Mouse (Mus musculus) adrenal gland, postnatal 36 days (tissue): ENCODE results near the gene H1f0. TPM values are rescaled to one million over a fixed set of nuclear protein-coding genes. Genes with fewer than 3 reads are reported as not detected.

Source experiments
- DNase-seq, 2 experiments: peaks; one replicate each; pipeline ENCODE4 v3.0.0; 2021; ENCODE audit warnings: mixed read lengths in 1 of 2
- long read RNA-seq, 2 experiments: library from polyadenylated mRNA; stranded (forward); transcript quantifications; one replicate each; pipeline ENCODE4 v2.0.0; 2021; ENCODE audit warnings: borderline sequencing depth in 2 of 2
- total RNA-seq, 2 experiments: library from RNA; stranded (reverse); gene quantifications; 2 replicates each; pipeline ENCODE4 v1.2.3; 2021

Gene H1f0
- total RNA-seq: 100 to 1,000 TPM; 127 to 173 TPM
- long read RNA-seq, experiment 1, transcript H1f0-201 (1 exons, 2,055 nt): major isoform, 178 of 179 reads
- long read RNA-seq, experiment 1, partial matches to known transcripts: 0 of 179 reads
- long read RNA-seq, experiment 1, other reads (novel, unspliced or antisense): 1 of 179 reads
- long read RNA-seq, experiment 2, transcript H1f0-201 (1 exons, 2,055 nt): major isoform, 95 of 95 reads
- long read RNA-seq, experiment 2, partial matches to known transcripts: 0 of 95 reads
- long read RNA-seq, experiment 2, other reads (novel, unspliced or antisense): 0 of 95 reads

- DNase-seq: peak; percentile 97 to 98
Measured at GRCm38 (mm10) chr15:79028237-79028738, at the start of gene H1f0. Gene H1f0 (plus strand): TSS chr15:79028450.

- DNase-seq: peak; percentile 74 to 83
Measured at GRCm38 (mm10) chr15:78978875-78979274, 49.4 kb upstream of the H1f0 start.

- DNase-seq: no peak
Measured at GRCm38 (mm10) chr15:78980084-78980483, 48.2 kb upstream of the H1f0 start.

GRCm38 (mm10) chr15:78982658-78983435 is 45.4 kb upstream of the H1f0 start:
- peak; percentile 95 for DNase-seq

GRCm38 (mm10) chr15:78983436-78984285 is 44.6 kb upstream of the H1f0 start:
- DNase-seq: peak; percentile 73 to 76

GRCm38 (mm10) chr15:78984286-78984778 is 43.9 kb upstream of the H1f0 start:
- peak in 1 of 2 experiments; percentile 10 for DNase-seq

- DNase-seq: peak in 1 of 2 experiments; percentile 12
Measured at GRCm38 (mm10) chr15:78986536-78987220, 41.6 kb upstream of the H1f0 start.

- DNase-seq: peak; percentile 92 to 94
Measured at GRCm38 (mm10) chr15:78988499-78988971, 39.7 kb upstream of the H1f0 start.

- peak in 1 of 2 experiments; percentile 57 for DNase-seq
Measured at GRCm38 (mm10) chr15:78989152-78990092, 38.8 kb upstream of the H1f0 start.

- DNase-seq: no peak
Measured at GRCm38 (mm10) chr15:78990093-78990463, 38.2 kb upstream of the H1f0 start.

- no peak for DNase-seq
Measured at GRCm38 (mm10) chr15:78990970-78991525, 37.2 kb upstream of the H1f0 start.

GRCm38 (mm10) chr15:78992235-78992634 is 36.0 kb upstream of the H1f0 start:
- DNase-seq: no peak

- DNase-seq: no peak
Measured at GRCm38 (mm10) chr15:78992925-78993324, 35.3 kb upstream of the H1f0 start.

GRCm38 (mm10) chr15:78995916-78996315 is 32.3 kb upstream of the H1f0 start:
- no peak for DNase-seq

GRCm38 (mm10) chr15:78996663-78997062 is 31.6 kb upstream of the H1f0 start:
- DNase-seq: no peak

GRCm38 (mm10) chr15:78998348-78998747 is 29.9 kb upstream of the H1f0 start:
- no peak for DNase-seq

- no peak for DNase-seq
Measured at GRCm38 (mm10) chr15:78999586-78999985, 28.7 kb upstream of the H1f0 start.

GRCm38 (mm10) chr15:79000357-79000791 is 27.9 kb upstream of the H1f0 start:
- DNase-seq: no peak

GRCm38 (mm10) chr15:79001559-79001958 is 26.7 kb upstream of the H1f0 start:
- DNase-seq: no peak

GRCm38 (mm10) chr15:79002036-79002435 is 26.2 kb upstream of the H1f0 start:
- DNase-seq: peak; percentile 84 to 90
